Mouse (Mus musculus) liver, postnatal 0 days (tissue): ENCODE measurements around the gene Cramp1l.

Source experiments
- CTCF ChIP-seq: sonication (generic); IDR thresholded peaks from 2 replicates; pipeline ENCODE4 v1.5.1; 2016; ENCODE audit warnings: antibody characterized with exemption, low read depth
- EP300 ChIP-seq: IDR thresholded peaks from 2 replicates; pipeline ENCODE4 v1.6.1; 2016; ENCODE audit warnings: antibody characterized with exemption, low read depth, mild to moderate bottlenecking

DNA sequence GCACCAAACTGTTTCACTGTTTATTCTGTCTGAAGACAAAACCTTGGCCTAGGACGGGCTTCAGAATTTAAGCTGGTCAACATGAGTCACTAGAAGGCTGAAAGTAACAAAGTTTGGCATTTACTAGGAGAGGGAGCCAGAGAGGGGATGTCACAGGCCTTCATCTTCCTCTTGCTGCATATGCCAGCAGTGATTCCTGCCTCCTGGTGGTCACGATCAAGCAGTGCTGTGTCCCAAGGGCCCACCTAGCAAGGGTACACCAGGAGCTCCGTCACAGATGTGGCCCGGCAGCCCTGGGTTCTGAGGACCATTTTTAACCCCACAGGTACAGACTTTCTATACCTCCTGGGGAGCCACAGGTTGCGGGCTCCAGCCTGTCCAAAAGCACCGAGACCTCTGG, 41.5 kb upstream of the Cramp1l start:
- TF ChIP-seq CTCF: peak; percentile 32; the same call in 1 of the 2 replicates
- no peak for TF ChIP-seq EP300
